Mouse (Mus musculus) liver (tissue): ENCODE data around the gene Taf5l.
"Not testable (repeated sequence)": the region's sequence is repeated elsewhere in the genome, so short reads cannot be mapped to it uniquely, and the experiment has no call there.

Experiments used
- DNase-seq: peaks from one replicate; pipeline ENCODE4 v3.0.0-alpha.2; 2020; ENCODE audit warnings: mixed read lengths

Gene Taf5l

DNA sequence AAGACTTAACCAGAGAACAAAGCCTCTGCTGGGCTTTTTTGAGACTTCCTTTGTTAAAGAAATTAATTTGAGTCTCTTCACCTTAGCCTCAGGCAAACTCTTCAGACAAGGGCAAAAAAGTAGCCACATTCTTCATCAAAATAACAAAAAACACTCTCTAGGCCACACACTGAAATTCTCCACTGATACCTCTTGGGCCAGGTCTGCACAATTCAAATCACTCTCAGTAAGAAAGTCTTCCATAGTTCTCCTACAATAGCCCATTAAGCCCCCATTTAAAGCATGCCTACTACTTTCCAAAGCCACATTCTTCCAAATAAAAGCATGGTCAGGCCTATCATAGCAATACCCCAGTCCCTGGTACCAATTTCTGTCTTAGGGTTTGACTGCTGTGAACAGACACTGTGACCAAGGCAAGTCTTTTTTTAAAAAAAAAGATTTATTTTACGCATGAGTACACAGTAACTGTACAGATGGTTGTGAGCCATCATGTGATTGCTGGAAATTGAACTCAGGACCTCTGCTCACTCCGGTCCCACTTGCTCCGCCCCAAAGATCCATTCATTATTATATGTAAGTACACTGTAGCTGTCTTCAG is 9.1 kb downstream of the Taf5l start:
- no peak for DNase-seq

- no peak for DNase-seq
These were observed 9.6 kb downstream of the Taf5l start for GRCm38 (mm10) chr8:124011580-124011979.

DNA sequence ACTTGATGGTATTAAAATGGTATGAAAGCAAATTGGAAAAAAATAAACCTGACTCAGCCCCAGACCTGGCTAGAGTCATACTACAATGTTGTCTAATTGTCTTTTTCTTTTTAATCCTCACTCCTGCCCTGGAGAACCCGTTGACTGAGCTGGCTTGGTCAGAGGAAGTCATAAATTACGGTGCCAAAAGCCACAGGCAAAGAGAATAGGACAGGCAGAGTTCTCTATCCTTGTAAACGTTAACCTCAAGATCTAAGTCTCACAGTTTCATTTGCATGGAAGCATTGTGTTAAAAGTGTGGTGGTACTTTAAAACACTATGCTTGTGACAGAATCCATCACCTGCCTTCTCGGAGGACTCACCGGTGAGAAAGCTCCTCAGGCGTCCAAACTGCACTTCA is 13.4 kb downstream of the Taf5l start:
- no peak for DNase-seq

DNA sequence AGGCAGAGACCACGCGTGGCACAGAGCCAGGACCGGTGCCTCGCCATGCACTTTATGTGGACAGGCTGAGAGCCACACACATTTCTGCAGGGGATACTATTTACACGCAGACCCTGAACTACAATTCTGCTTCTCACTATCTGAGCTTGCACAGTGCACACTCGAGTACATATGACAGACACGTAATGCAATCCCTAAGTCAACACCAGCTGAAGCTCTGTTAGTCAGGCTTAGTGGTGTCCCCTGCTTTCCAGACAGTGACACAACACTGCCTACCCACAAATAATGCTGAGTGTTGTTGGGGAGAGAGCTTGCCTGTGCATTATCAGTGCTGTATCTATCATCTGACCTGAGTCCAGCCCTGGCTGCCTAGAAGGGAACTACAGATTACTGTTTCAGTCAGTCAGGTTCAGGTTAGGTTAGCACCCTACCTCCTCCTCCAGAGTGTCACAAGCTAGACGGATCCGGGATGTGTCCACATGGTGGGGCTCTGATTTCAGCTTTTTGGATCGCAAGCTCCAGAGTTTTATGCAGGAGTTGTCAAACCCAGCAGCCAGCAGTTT is 18.6 kb downstream of the Taf5l start:
- DNase-seq = no peak

GRCm38 (mm10) chr8:123999568-123999967 is 21.6 kb downstream of the Taf5l start:
- DNase-seq = no peak

DNA sequence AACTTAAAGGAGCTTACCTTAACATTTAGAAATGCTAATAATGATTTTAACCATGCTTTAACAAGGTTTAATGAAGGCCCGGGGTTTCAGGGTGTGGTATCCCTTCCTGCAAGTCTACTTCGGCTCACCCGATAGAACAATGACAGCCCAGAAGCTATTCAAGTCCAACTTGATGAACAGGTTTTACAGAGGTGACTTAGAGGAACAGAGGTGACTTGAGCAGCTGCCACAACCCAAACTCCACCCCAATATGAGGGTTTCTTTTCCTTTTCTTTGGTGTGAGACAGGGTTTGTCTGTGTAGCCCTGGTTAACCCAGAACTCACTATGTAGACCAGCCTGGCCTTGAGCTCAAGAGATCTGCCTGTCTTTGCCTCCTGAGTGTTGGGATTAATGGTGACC is 27.2 kb downstream of the Taf5l start:
- no peak for DNase-seq

DNA sequence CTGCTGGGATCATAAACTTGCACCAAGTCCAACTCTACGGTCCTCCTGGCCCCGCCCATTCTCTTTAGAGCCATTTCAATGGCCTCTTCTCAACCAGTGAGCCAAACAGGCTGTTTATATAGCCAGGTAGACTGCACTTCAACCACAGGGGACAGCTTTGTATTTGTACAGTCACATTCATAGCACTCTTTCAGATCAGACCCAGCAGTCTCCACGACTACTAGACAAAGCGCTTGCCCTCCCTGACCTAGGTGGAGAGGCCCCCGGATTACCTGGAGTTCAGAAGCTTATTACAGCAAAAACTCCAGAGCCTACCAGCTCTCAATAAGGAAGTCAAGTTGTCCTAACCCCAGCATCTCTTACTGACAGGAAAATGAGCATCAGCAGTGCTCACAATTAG is 27.6 kb downstream of the Taf5l start:
- no peak for DNase-seq

- DNase-seq = peak; percentile 74
These were observed 28.6 kb downstream of the Taf5l start for GRCm38 (mm10) chr8:123992587-123992986.

- DNase-seq = peak; percentile 70
These were observed 30.7 kb downstream of the Taf5l start for GRCm38 (mm10) chr8:123990277-123991049.

- DNase-seq = peak; percentile 58
These were observed 32.1 kb downstream of the Taf5l start for GRCm38 (mm10) chr8:123989128-123989527.

DNA sequence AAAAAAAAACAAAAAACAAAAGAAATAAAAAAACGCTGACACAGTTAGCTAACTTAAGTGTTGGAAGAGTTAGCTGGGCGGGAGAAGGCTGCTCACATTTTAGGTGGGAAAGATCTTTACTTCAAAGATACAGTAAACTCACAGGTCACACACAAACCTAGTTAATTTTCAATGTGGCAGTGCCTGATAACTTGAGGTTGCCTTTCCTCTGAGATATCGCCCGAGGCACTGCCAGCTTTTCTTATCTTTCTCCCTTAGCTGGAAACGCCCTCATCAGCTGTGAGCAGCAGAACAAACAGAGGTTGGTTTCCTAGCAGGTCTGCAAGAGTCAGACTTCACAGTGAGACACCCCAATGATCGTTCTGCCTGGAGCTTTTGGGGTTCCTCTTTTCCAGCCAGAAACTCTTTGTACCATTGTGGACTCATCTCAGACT is 32.6 kb downstream of the Taf5l start:
- DNase-seq = peak; percentile 87

DNA sequence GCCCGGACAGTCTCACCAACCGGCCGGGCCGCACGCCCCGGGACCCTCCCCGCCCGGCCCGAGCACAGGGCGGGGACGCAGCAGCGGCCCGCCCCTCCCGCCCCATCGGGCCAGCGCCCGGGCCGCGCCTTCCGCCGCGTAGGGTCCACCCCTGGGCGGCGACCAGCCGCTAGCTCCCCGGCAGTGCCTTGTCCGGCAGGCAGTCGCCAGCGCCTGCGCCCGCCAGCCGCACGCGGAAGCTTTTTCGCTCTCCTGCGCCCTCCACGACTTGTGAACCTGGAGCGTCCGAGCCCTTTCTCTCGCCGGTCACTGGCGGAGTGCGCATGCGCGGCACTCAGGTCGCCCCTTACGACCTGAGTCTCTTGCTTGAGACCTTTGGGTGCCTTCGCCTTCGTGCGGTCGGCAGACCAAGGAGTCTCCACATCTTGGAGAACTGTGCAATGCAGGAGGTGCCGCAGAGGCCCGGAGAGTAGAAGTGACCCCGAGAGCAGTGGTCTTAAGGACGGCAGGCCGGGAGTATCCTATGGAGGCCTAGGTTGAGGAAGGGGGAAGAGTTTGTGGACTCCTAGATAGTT is 38.3 kb downstream of the Taf5l start, which contains the start of gene Abcb10:
Abcb10 (minus strand) TSS at position 297 of the 575 bp plus-strand sequence.
- peak; percentile 94 for DNase-seq

GRCm38 (mm10) chr8:123982291-123982793 is 38.9 kb downstream of the Taf5l start:
- peak; percentile 48 for DNase-seq

GRCm38 (mm10) chr8:123981674-123982073 is 39.5 kb downstream of the Taf5l start:
- DNase-seq = peak; percentile 20

DNA sequence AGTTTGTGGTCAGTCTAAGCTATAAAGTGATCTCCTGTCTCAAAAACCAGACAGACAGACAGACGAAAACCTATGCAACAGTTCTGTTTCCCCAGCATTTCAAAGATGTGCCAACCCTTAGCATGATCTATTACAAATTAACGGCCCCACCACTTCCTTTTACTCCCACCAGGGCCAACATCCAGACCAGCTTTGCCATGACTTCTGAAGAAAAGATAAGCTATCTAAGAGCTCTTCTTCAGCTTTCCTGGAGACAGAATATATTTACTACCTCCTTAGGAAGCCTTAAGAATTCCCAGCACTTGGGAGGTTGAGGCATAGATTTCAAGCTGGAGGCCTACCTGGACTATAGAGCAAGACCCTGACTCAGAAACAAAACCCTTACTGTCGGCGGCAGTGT is 41.0 kb downstream of the Taf5l start:
- peak; percentile 20 for DNase-seq

DNA sequence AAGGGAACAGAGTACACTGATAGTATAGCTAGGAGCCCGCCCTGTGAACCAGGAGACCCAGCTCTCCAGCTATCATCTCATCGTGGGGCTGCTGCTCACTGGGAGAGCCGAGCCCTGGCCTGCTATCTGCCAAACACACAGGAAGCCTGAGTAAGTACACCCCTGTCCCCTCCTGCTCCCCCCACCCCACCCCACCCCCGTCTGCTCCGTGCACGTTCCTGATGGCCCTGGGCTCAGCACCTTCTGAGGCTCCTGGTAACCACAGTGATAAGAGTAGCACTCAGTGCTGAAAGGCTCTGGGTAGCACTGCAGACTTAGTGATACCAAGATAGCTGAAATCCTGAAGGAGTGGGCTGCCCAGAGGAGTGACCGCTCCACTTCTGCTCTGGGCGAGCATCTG is 42.3 kb downstream of the Taf5l start:
- peak; percentile 92 for DNase-seq

DNA sequence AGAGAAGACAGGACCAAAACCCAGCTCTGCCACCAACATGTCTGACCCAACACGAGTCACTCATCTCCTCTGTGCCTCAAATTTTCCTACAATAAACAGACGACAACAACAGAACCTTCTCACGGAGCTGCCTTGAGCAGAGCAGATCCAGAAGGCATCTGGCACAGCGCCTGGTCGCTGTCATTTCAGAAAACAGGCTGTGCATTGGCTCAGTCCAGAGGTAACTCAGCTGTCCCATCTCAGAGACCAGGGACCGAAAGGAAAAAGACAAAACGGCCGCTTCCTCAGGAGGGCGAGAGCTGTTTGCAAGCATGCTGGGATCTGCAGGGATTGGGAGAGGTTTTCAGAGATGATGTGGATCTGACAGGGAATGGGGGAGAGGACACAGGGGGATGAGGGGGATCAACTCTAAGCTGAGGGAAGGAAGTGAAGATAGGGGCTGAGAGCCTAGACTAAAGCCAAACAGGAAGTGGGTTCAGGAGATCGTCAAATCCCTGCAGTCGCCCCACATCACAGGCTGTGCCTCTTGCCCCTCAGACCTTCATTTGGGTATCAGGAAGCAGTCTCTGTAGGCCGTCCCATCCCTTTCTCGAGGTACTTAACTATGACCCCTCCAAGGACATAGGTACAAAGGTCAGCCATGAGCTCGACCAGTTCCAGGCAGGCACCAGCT is 42.9 kb downstream of the Taf5l start:
- no peak for DNase-seq

- no peak for DNase-seq
These were observed 43.7 kb downstream of the Taf5l start for GRCm38 (mm10) chr8:123977499-123977898.

- no peak for DNase-seq
These were observed 47.7 kb downstream of the Taf5l start for GRCm38 (mm10) chr8:123973495-123973894.

DNA sequence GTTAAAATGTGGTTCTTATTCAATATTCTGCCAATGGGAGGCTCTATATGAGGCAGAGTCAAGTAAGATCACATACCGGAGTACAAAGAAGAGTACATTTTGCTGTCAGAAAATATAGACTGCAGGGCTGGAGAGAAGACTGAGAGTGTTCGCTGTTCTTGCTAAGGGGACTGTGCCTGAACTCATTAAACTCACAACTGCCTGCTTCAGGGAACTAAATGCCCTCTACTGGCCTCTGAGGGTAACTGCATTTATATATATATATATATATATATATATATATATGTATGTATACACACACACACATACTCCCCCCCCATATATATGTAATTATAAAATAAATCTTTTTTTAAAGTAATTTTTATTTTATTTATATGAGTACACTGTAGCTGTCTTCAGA is 54.3 kb downstream of the Taf5l start:
- no peak for DNase-seq

- DNase-seq = no peak
These were observed 59.8 kb downstream of the Taf5l start for GRCm38 (mm10) chr8:123961371-123961770.

- not testable (repeated sequence) for DNase-seq
These were observed 60.6 kb downstream of the Taf5l start for GRCm38 (mm10) chr8:123960556-123960955.

DNA sequence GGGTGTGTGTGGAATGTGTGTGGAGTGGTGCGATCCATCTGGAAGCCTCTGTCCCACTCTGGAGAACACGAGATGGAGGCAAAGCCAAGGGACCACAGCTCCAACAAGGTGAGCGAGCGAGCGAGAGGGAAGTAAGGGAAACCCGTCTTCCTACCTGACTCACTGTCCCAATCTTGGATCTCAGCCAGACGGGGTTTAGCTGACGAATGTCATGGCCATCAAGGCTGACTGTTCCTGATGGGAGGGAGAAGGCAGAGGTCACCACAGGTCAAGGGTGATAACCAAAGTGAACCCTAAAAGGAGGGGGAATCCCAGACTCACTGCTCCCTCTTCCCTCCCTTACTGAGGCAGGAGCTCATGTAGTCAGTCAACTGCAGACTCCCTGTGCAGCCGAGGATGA is 61.1 kb downstream of the Taf5l start:
- no peak for DNase-seq
